Mouse (Mus musculus) heart, postnatal 0 days (tissue): ENCODE data around the gene Nr1h4.

Source experiments
- CTCF ChIP-seq: IDR thresholded peaks from 2 replicates; pipeline ENCODE4 v1.5.1; 2016; ENCODE audit warnings: antibody characterized with exemption, control low read depth, low read depth
- EP300 ChIP-seq: IDR thresholded peaks from 2 replicates; pipeline ENCODE4 v1.6.1; 2016; ENCODE audit warnings: antibody characterized with exemption, low read depth

DNA sequence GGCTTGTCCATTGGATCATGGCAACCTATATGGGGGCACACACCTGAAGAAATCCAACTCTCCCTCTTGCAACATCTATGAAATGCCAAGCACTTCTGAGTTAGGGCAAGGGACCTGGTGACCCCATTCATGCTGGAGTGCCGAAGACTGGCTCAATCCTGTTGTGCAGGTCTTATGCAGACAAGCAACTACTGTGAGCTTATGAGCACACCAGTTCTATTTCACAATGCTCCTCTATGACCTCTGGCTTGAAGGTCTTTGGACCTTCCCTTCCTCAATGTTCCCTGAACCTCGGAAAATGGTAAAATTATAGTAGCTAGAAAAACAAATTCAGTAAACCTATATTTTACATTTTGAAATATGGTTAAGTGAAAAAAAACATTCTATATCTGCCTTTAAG lies 115.4 kb downstream of the Nr1h4 start:
- TF ChIP-seq EP300 (no peak), CTCF (no peak)
